Mouse (Mus musculus) bone marrow, adult 2 months (tissue): Measurements from ENCODE around the gene Vps37d.

Source experiments
- CTCF ChIP-seq: fragments of 200-500 bp; IDR thresholded peaks from 2 replicates; pipeline ENCODE4 v1.5.1; 2011; ENCODE audit warnings: low read length, control low read depth; ENCODE audit not compliant: control insufficient read depth, insufficient read depth
- POLR2A ChIP-seq: fragments of 200-500 bp; IDR thresholded peaks from 2 replicates; pipeline ENCODE4 v1.6.1; 2011; ENCODE audit warnings: low read depth, mild to moderate bottlenecking, control low read depth, low read length, borderline replicate concordance; ENCODE audit not compliant: control insufficient read depth

GRCm38 (mm10) chr5:135076368-135076767 lies 1.7 kb downstream of the Vps37d start:
- TF ChIP-seq CTCF, result no peak
- no peak for TF ChIP-seq POLR2A
